Mouse (Mus musculus) limb, embryonic 14.5 days (tissue): ENCODE measurements at regions not wholly inside any gene's neighbourhood (a gene's known extent, or its start where the extent isn't known, plus 50 kb on each side); places are given as distances from the start of the nearest gene placed in this dataset.

Source experiments
- ATAC-seq: fragments of 200-750 bp; cut with Nextera tagmentation; 2 replicates; pipeline ENCODE4 v1.8.0; 2017; ENCODE audit warnings: low read depth, moderate number of reproducible peaks, moderate TSS enrichment; ENCODE audit not compliant: low FRiP score
- DNase-seq: peaks from one replicate; pipeline ENCODE4 v3.0.0-alpha.2; 2015; ENCODE audit warnings: low spot score
- H3K27ac ChIP-seq: fragments of 300-500 bp; sonication (generic); replicated peaks from 2 replicates; pipeline ENCODE4 v1.5.1; 2014; ENCODE audit warnings: low read depth, mild to moderate bottlenecking, low read length, moderate library complexity, mixed read lengths
- H3K27me3 ChIP-seq: fragments of 300-500 bp; sonication (generic); 2 replicates; pipeline ENCODE4 v1.6.1; 2014; ENCODE audit warnings: low read length, mixed read lengths; ENCODE audit not compliant: control insufficient read depth, insufficient read depth
- H3K36me3 ChIP-seq: fragments of 300-500 bp; sonication (generic); 2 replicates; pipeline ENCODE4 v1.6.1; 2014; ENCODE audit warnings: mild to moderate bottlenecking, low read length, moderate library complexity, mixed read lengths; ENCODE audit not compliant: control insufficient read depth, insufficient read depth
- H3K4me1 ChIP-seq: fragments of 300-500 bp; sonication (generic); 2 replicates; pipeline ENCODE4 v1.6.1; 2014; ENCODE audit warnings: antibody characterized with exemption, low read length, mixed read lengths; ENCODE audit not compliant: control insufficient read depth, insufficient read depth
- H3K4me2 ChIP-seq: fragments of 300-500 bp; sonication (generic); replicated peaks from 2 replicates; pipeline ENCODE4 v1.6.1; 2014; ENCODE audit warnings: low read depth, mild to moderate bottlenecking, low read length, moderate library complexity; ENCODE audit not compliant: severe bottlenecking
- H3K4me3 ChIP-seq: fragments of 300-500 bp; sonication (generic); replicated peaks from 2 replicates; pipeline ENCODE4 v1.5.1; 2014; ENCODE audit warnings: low read length
- H3K9ac ChIP-seq: fragments of 300-500 bp; sonication (generic); 2 replicates; pipeline ENCODE4 v1.6.1; 2014; ENCODE audit warnings: mild to moderate bottlenecking, low read depth, low read length, moderate library complexity; ENCODE audit not compliant: severe bottlenecking
- H3K9me3 ChIP-seq: fragments of 300-500 bp; sonication (generic); 2 replicates; pipeline ENCODE4 v1.6.1; 2016; ENCODE audit warnings: low read length; ENCODE audit not compliant: control insufficient read depth
- POLR2A ChIP-seq: fragments of 200-500 bp; IDR thresholded peaks from 2 replicates; pipeline ENCODE4 v1.8.0; 2012; ENCODE audit warnings: inconsistent platforms, mild to moderate bottlenecking, moderate library complexity, borderline replicate concordance; ENCODE audit not compliant: insufficient read depth, insufficient read length; ENCODE audit errors: extremely low read depth
- WGBS: fragments of 180-500 bp; shearing (Covaris S2); extraction: QIAGEN DNeasy Blood & Tissue Kit; methylation state at CpG from one replicate; pipeline ENCODE4 v1.1.7; 2014; 5-methylcytosine and 5-hydroxymethylcytosine counted together

GRCm38 (mm10) chr8:12081536-12081935 is 197.1 kb upstream of the A230072I06Rik start:
- no peak for ATAC-seq
- no peak for DNase-seq
- Histone ChIP-seq H3K27ac (no peak overlapping the region), H3K4me1 (no peaks in the 10 kb centered on the region), H3K4me2 (no peak overlapping the region), H3K9me3 (no peaks in the 10 kb centered on the region), H3K27me3 (no peaks in the 10 kb centered on the region), H3K4me3 (no peak overlapping the region), H3K36me3 (no peaks in the 10 kb centered on the region), H3K9ac (no peak overlapping the region)
- TF ChIP-seq POLR2A = no peak
- 85% methylated on average over 5 of the region's 5 CpGs for WGBS

- 75% methylated on average over 10 of the region's 10 CpGs for WGBS
- no peak for ATAC-seq
- H3K4me2 ChIP-seq = no peak overlapping the region
Measured at GRCm38 (mm10) chr8:12087192-12087800, 191.3 kb upstream of the A230072I06Rik start.

GRCm38 (mm10) chr8:12100145-12100544 is 178.5 kb upstream of the A230072I06Rik start:
- Histone ChIP-seq H3K27me3 (no peaks in the 10 kb centered on the region), H3K9me3 (no peaks in the 10 kb centered on the region), H3K9ac (no peak overlapping the region), H3K4me3 (no peak overlapping the region), H3K4me2 (no peak overlapping the region), H3K36me3 (no peaks in the 10 kb centered on the region), H3K27ac (no peak overlapping the region), H3K4me1 (peaks cover 4% of the 10 kb centered on the region; the same call in 1 of the 2 replicates)
- no peak for DNase-seq
- no peak for ATAC-seq
- TF ChIP-seq POLR2A = no peak
- WGBS = 60% methylated on average over 8 of the region's 8 CpGs

More at GRCm38 (mm10) chr8:12087192-12087800, 191.3 kb upstream of the A230072I06Rik start:
- Histone ChIP-seq H3K27me3 (no peaks in the 10 kb centered on the region), H3K9ac (no peak overlapping the region), H3K36me3 (no peaks in the 10 kb centered on the region), H3K4me1 (no peaks in the 10 kb centered on the region), H3K27ac (no peak overlapping the region), H3K9me3 (no peaks in the 10 kb centered on the region), H3K4me3 (no peak overlapping the region)
- no peak for DNase-seq
- TF ChIP-seq POLR2A = no peak

- 72% methylated on average over 4 of the region's 4 CpGs for WGBS
- Histone ChIP-seq H3K4me2 (no peak overlapping the region), H3K4me1 (peaks cover 12% of the 10 kb centered on the region; the same call in 1 of the 2 replicates), H3K27me3 (no peaks in the 10 kb centered on the region), H3K27ac (no peak overlapping the region), H3K9me3 (no peaks in the 10 kb centered on the region), H3K9ac (no peak overlapping the region), H3K4me3 (no peak overlapping the region), H3K36me3 (no peaks in the 10 kb centered on the region)
- ATAC-seq (no peak), DNase-seq (no peak)
- no peak for TF ChIP-seq POLR2A
Measured at GRCm38 (mm10) chr8:12103296-12103695, 175.3 kb upstream of the A230072I06Rik start.

- Histone ChIP-seq H3K27ac (no peak overlapping the region), H3K4me3 (no peak overlapping the region), H3K9ac (no peak overlapping the region), H3K27me3 (no peaks in the 10 kb centered on the region), H3K4me1 (peaks cover 12% of the 10 kb centered on the region; the same call in 1 of the 2 replicates), H3K9me3 (no peaks in the 10 kb centered on the region), H3K4me2 (no peak overlapping the region), H3K36me3 (no peaks in the 10 kb centered on the region)
- DNase-seq (peak; percentile 38), ATAC-seq (peak; percentile 55; the same call in 1 of the 2 replicates)
- 33% methylated on average over 15 of the region's 15 CpGs for WGBS
- TF ChIP-seq POLR2A = no peak
Measured at GRCm38 (mm10) chr8:12105106-12105901, 173.3 kb upstream of the A230072I06Rik start.
